Mouse (Mus musculus): ENCODE results near the gene 1810010D01Rik. TPM values are rescaled to one million over a fixed set of nuclear protein-coding genes. Genes with fewer than 3 reads are reported as not detected.

Gene 1810010D01Rik
- total and polyA plus RNA-seq, 3 experiments: not detected

GRCm38 (mm10) chr7:145187802-145188201 lies 20.1 kb downstream of the 1810010D01Rik start:
- H3K9me3 ChIP-seq (replicated peaks; ENCODE audit: low read length): no peaks in the 10 kb centered on the region
- no peak for DNase-seq (ENCODE audit: extremely low read depth)
- peaks cover 0 to 4% of the 10 kb centered on the region in 2 experiments; a peak in 2 of 4 replicates for H3K4me1 ChIP-seq (ENCODE audit: control insufficient read depth in 1 of 2, insufficient read depth in 2 of 2)
- in situ Hi-C loops (cut with MboI; ENCODE audit: low pct_ligation_motif_present, low pct_unique_long_range_greater_than_20kb, low sequenced_read_pairs) (no loop called here), dilution Hi-C loops (cut with MboI; ENCODE audit: extremely low pct_ligation_motif_present, extremely low pct_unique_long_range_greater_than_20kb, low sequenced_read_pairs) (no loop called here)
- H3K36me3 ChIP-seq (replicated peaks in 1 of 2; ENCODE audit: control insufficient read depth in 1 of 2, insufficient read depth in 1 of 2, low read length in 1 of 2): no peaks in the 10 kb centered on the region
- no peak overlapping the region for H3K4me2 ChIP-seq (ENCODE audit: insufficient read depth, low read depth, poor library complexity, severe bottlenecking)
- TF ChIP-seq CHD2 (IDR thresholded peaks at IDR 0.05; ENCODE audit: low read length) (no peak), IRF4 (IDR thresholded peaks at IDR 0.05; ENCODE audit: low read depth, low read length) (no peak), EP300 (IDR thresholded peaks at IDR 0.05; ENCODE audit: low read length) (no peak), TCF12 (IDR thresholded peaks at IDR 0.05; ENCODE audit: low read depth, low read length) (no peak), JUND (conservative IDR thresholded peaks at IDR 0.05; ENCODE audit: low read depth, low read length) (no peak), KAT2A (IDR thresholded peaks at IDR 0.05; ENCODE audit: insufficient replicate concordance, low read length) (no peak), PAX5 (IDR thresholded peaks at IDR 0.05; ENCODE audit: low read length) (no peak)
- H3K27me3 ChIP-seq (replicated peaks): peaks cover 86% of the 10 kb centered on the region
- no peak overlapping the region for H3K9ac ChIP-seq (ENCODE audit: insufficient read depth, low read depth)
- no peak overlapping the region for H3K4me3 ChIP-seq (replicated peaks in 1 of 3; ENCODE audit: low read depth in 2 of 3, low read length in 2 of 3, poor library complexity in 1 of 3)
- H3K79me2 ChIP-seq (replicated peaks; ENCODE audit: control insufficient read depth, extremely low read depth, insufficient read depth, poor library complexity, severe bottlenecking): no peaks in the 10 kb centered on the region
- H3K27ac ChIP-seq (ENCODE audit: insufficient read depth, low read depth): no peak overlapping the region

GRCm38 (mm10) chr7:145182388-145182787 lies 25.5 kb downstream of the 1810010D01Rik start:
- no peak for DNase-seq (ENCODE audit: extremely low read depth)
- Histone ChIP-seq H3K9me3 (replicated peaks; ENCODE audit: low read length) (no peaks in the 10 kb centered on the region), H3K36me3 (replicated peaks in 1 of 2; ENCODE audit: control insufficient read depth in 1 of 2, insufficient read depth in 1 of 2, low read length in 1 of 2) (no peaks in the 10 kb centered on the region), H3K9ac (ENCODE audit: insufficient read depth, low read depth) (no peak overlapping the region), H3K79me2 (replicated peaks; ENCODE audit: control insufficient read depth, extremely low read depth, insufficient read depth, poor library complexity, severe bottlenecking) (no peaks in the 10 kb centered on the region), H3K4me2 (ENCODE audit: insufficient read depth, low read depth, poor library complexity, severe bottlenecking) (no peak overlapping the region), H3K4me3 (replicated peaks in 1 of 3; ENCODE audit: low read depth in 2 of 3, low read length in 2 of 3, poor library complexity in 1 of 3) (no peak overlapping the region), H3K27me3 (replicated peaks) (peaks cover 67% of the 10 kb centered on the region), H3K4me1 (ENCODE audit: control insufficient read depth in 1 of 2, insufficient read depth in 2 of 2) (peaks cover 12 to 15% of the 10 kb centered on the region in 2 experiments), H3K27ac (ENCODE audit: insufficient read depth, low read depth) (no peak overlapping the region)
- in situ Hi-C loops (cut with MboI; ENCODE audit: low pct_ligation_motif_present, low pct_unique_long_range_greater_than_20kb, low sequenced_read_pairs) (no loop called here), dilution Hi-C loops (cut with MboI; ENCODE audit: extremely low pct_ligation_motif_present, extremely low pct_unique_long_range_greater_than_20kb, low sequenced_read_pairs) (no loop called here)
- TF ChIP-seq RCOR1 (conservative IDR thresholded peaks at IDR 0.05; ENCODE audit: low read depth, low read length) (no peak), MAZ (IDR thresholded peaks at IDR 0.05; ENCODE audit: low read depth, low read length) (no peak), EP300 (IDR thresholded peaks at IDR 0.05; ENCODE audit: low read length) (no peak), NELFE (IDR thresholded peaks at IDR 0.05; ENCODE audit: low read depth, low read length) (no peak)

- dilution Hi-C loops (cut with MboI; ENCODE audit: extremely low pct_ligation_motif_present, extremely low pct_unique_long_range_greater_than_20kb, low sequenced_read_pairs): no loop called here
- H3K9me3 ChIP-seq (replicated peaks; ENCODE audit: low read length): no peaks in the 10 kb centered on the region
- no peaks in the 10 kb centered on the region for H3K79me2 ChIP-seq (replicated peaks; ENCODE audit: control insufficient read depth, extremely low read depth, insufficient read depth, poor library complexity, severe bottlenecking)
- H3K4me3 ChIP-seq (replicated peaks in 1 of 3; ENCODE audit: low read depth in 2 of 3, low read length in 2 of 3, poor library complexity in 1 of 3): no peak overlapping the region
- peaks cover 12 to 15% of the 10 kb centered on the region in 2 experiments for H3K4me1 ChIP-seq (ENCODE audit: control insufficient read depth in 1 of 2, insufficient read depth in 2 of 2)
- TF ChIP-seq UBTF (IDR thresholded peaks at IDR 0.05; ENCODE audit: low read depth, low read length) (no peak), ZNF384 (IDR thresholded peaks at IDR 0.05; ENCODE audit: low read depth, low read length) (no peak), CHD2 (IDR thresholded peaks at IDR 0.05; ENCODE audit: low read length) (no peak), PAX5 (IDR thresholded peaks at IDR 0.05; ENCODE audit: low read length) (no peak), JUND (conservative IDR thresholded peaks at IDR 0.05; ENCODE audit: low read depth, low read length) (no peak), CTCF (conservative IDR thresholded peaks at IDR 0.05 in 1 of 2, IDR thresholded peaks at IDR 0.05 in 1 of 2; ENCODE audit: low read depth in 2 of 2, low read length in 2 of 2) (no peak), JUN (IDR thresholded peaks at IDR 0.05; ENCODE audit: insufficient read depth, low read depth, low read length) (no peak), IRF4 (IDR thresholded peaks at IDR 0.05; ENCODE audit: low read depth, low read length) (no peak), EP300 (IDR thresholded peaks at IDR 0.05; ENCODE audit: low read length) (no peak), POLR2A (IDR thresholded peaks at IDR 0.05; ENCODE audit: low read depth, low read length) (no peak), USF1 (IDR thresholded peaks at IDR 0.05; ENCODE audit: low read depth, low read length) (no peak), ETS1 (conservative IDR thresholded peaks at IDR 0.05; ENCODE audit: low read depth, low read length) (no peak), TCF12 (IDR thresholded peaks at IDR 0.05; ENCODE audit: low read depth, low read length) (no peak)
- DNase-seq (ENCODE audit: extremely low read depth): no peak
- no peak overlapping the region for H3K27ac ChIP-seq (ENCODE audit: insufficient read depth, low read depth)
- in situ Hi-C loops (cut with MboI; ENCODE audit: low pct_ligation_motif_present, low pct_unique_long_range_greater_than_20kb, low sequenced_read_pairs): no loop called here
- no peaks in the 10 kb centered on the region for H3K36me3 ChIP-seq (replicated peaks in 1 of 2; ENCODE audit: control insufficient read depth in 1 of 2, insufficient read depth in 1 of 2, low read length in 1 of 2)
- peaks cover 67% of the 10 kb centered on the region for H3K27me3 ChIP-seq (replicated peaks)
- no peak overlapping the region for H3K9ac ChIP-seq (ENCODE audit: insufficient read depth, low read depth)
- H3K4me2 ChIP-seq (ENCODE audit: insufficient read depth, low read depth, poor library complexity, severe bottlenecking): no peak overlapping the region
Measured at GRCm38 (mm10) chr7:145181376-145182034, 26.4 kb downstream of the 1810010D01Rik start.

Measured in CH12.LX (cell line).